Mouse (Mus musculus): ENCODE results near the gene Tango6. TPM values are rescaled to one million over a fixed set of nuclear protein-coding genes. Genes with fewer than 3 reads are reported as not detected.

The Tango6 gene
- total RNA-seq, 1 experiment, result 13.6 TPM

- H3K9ac ChIP-seq (ENCODE audit: insufficient read depth, low read depth, low read length, poor library complexity, severe bottlenecking), result no peak overlapping the region
- in situ Hi-C loops (cut with MboI; ENCODE audit: low sequenced_read_pairs in 2 of 2, unreplicated experiment in 2 of 2), result no loop called here
- TF ChIP-seq CHD2 (IDR thresholded peaks at IDR 0.05; ENCODE audit: low read depth, low read length), result no peak
- TF ChIP-seq HCFC1 (IDR thresholded peaks at IDR 0.05; ENCODE audit: borderline replicate concordance, insufficient read depth, low read length), result no peak
- no peak for TF ChIP-seq MAFK (IDR thresholded peaks at IDR 0.05; ENCODE audit: insufficient read depth, low read depth, low read length)
- no peak for TF ChIP-seq ZC3H11A (IDR thresholded peaks at IDR 0.05; ENCODE audit: borderline replicate concordance, low read depth, low read length)
- TF ChIP-seq ZNF384 (IDR thresholded peaks at IDR 0.05; ENCODE audit: low read depth, low read length), result no peak
- no peaks in the 10 kb centered on the region for H3K4me1 ChIP-seq (ENCODE audit: control insufficient read depth in 2 of 2, insufficient read depth in 2 of 2, low read length in 2 of 2, poor library complexity in 1 of 2)
- no peak overlapping the region for H3K4me3 ChIP-seq (ENCODE audit: insufficient read depth in 1 of 2, low read depth in 1 of 2, low read length in 2 of 2, poor library complexity in 1 of 2, severe bottlenecking in 1 of 2)
- no peak overlapping the region for H3K27ac ChIP-seq (ENCODE audit: insufficient read depth, low read depth, low read length, poor library complexity, severe bottlenecking)
- no peaks in the 10 kb centered on the region for H3K9me3 ChIP-seq (ENCODE audit: control insufficient read depth, insufficient read depth, low read depth, low read length)
- peaks cover 27% of the 10 kb centered on the region for H3K36me3 ChIP-seq (ENCODE audit: control insufficient read depth, insufficient read depth, low read length, poor library complexity, severe bottlenecking)
- no peak for DNase-seq (ENCODE audit: low read depth, low spot score)
Observed at GRCm38 (mm10) chr8:106742321-106742720, 59.5 kb downstream of the Tango6 start.

- no peak for DNase-seq (ENCODE audit: low read depth, low spot score)
- no peaks in the 10 kb centered on the region for H3K4me1 ChIP-seq (ENCODE audit: control insufficient read depth in 2 of 2, insufficient read depth in 2 of 2, low read length in 2 of 2, poor library complexity in 1 of 2)
- TF ChIP-seq CHD2 (IDR thresholded peaks at IDR 0.05; ENCODE audit: low read depth, low read length) (no peak), ZC3H11A (IDR thresholded peaks at IDR 0.05; ENCODE audit: borderline replicate concordance, low read depth, low read length) (no peak), MAFK (IDR thresholded peaks at IDR 0.05; ENCODE audit: insufficient read depth, low read depth, low read length) (no peak), ZNF384 (IDR thresholded peaks at IDR 0.05; ENCODE audit: low read depth, low read length) (no peak), HCFC1 (IDR thresholded peaks at IDR 0.05; ENCODE audit: borderline replicate concordance, insufficient read depth, low read length) (no peak)
- in situ Hi-C loops (cut with MboI; ENCODE audit: low sequenced_read_pairs in 2 of 2, unreplicated experiment in 2 of 2), result no loop called here
- H3K27ac ChIP-seq (ENCODE audit: insufficient read depth, low read depth, low read length, poor library complexity, severe bottlenecking), result no peak overlapping the region
- peaks cover 29% of the 10 kb centered on the region for H3K36me3 ChIP-seq (ENCODE audit: control insufficient read depth, insufficient read depth, low read length, poor library complexity, severe bottlenecking)
- H3K9me3 ChIP-seq (ENCODE audit: control insufficient read depth, insufficient read depth, low read depth, low read length), result no peaks in the 10 kb centered on the region
- H3K9ac ChIP-seq (ENCODE audit: insufficient read depth, low read depth, low read length, poor library complexity, severe bottlenecking), result no peak overlapping the region
- H3K4me3 ChIP-seq (ENCODE audit: insufficient read depth in 1 of 2, low read depth in 1 of 2, low read length in 2 of 2, poor library complexity in 1 of 2, severe bottlenecking in 1 of 2), result no peak overlapping the region
Observed at GRCm38 (mm10) chr8:106743361-106743760, 60.5 kb downstream of the Tango6 start.

DNA sequence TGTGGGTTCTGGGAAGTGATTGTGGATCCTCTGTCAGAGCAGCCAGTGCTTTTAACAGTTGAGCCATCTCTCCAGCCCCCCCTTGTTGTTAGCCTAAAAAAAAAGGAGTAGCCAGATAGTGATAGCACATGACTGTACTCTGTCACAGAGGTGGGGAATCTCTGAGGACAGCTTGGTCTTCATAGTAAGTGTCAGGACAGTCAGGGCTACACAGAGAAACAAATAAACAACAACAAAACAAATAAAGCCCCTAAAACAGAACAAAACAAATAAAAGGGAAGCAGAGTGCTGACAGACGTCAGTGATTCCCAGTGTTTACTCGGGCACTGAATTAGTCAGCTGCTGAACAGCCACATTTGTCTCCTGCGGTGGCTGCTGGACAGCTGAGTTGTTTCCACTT lies 70.6 kb downstream of the Tango6 start:
- Histone ChIP-seq H3K9ac (ENCODE audit: insufficient read depth, low read depth, low read length, poor library complexity, severe bottlenecking) (no peak overlapping the region), H3K9me3 (ENCODE audit: control insufficient read depth, insufficient read depth, low read depth, low read length) (no peaks in the 10 kb centered on the region), H3K36me3 (ENCODE audit: control insufficient read depth, insufficient read depth, low read length, poor library complexity, severe bottlenecking) (peaks cover 2% of the 10 kb centered on the region; the same call in 1 of the 2 replicates), H3K27ac (ENCODE audit: insufficient read depth, low read depth, low read length, poor library complexity, severe bottlenecking) (no peak overlapping the region), H3K4me1 (ENCODE audit: control insufficient read depth in 2 of 2, insufficient read depth in 2 of 2, low read length in 2 of 2, poor library complexity in 1 of 2) (no peaks in the 10 kb centered on the region), H3K4me3 (ENCODE audit: insufficient read depth in 1 of 2, low read depth in 1 of 2, low read length in 2 of 2, poor library complexity in 1 of 2, severe bottlenecking in 1 of 2) (no peak overlapping the region)
- in situ Hi-C loops (cut with MboI; ENCODE audit: low sequenced_read_pairs in 2 of 2, unreplicated experiment in 2 of 2), result no loop called here
- TF ChIP-seq MAFK (IDR thresholded peaks at IDR 0.05; ENCODE audit: insufficient read depth, low read depth, low read length) (no peak), ZNF384 (IDR thresholded peaks at IDR 0.05; ENCODE audit: low read depth, low read length) (no peak), CHD2 (IDR thresholded peaks at IDR 0.05; ENCODE audit: low read depth, low read length) (no peak), ZC3H11A (IDR thresholded peaks at IDR 0.05; ENCODE audit: borderline replicate concordance, low read depth, low read length) (no peak)
- no peak for DNase-seq (ENCODE audit: low read depth, low spot score)

DNA sequence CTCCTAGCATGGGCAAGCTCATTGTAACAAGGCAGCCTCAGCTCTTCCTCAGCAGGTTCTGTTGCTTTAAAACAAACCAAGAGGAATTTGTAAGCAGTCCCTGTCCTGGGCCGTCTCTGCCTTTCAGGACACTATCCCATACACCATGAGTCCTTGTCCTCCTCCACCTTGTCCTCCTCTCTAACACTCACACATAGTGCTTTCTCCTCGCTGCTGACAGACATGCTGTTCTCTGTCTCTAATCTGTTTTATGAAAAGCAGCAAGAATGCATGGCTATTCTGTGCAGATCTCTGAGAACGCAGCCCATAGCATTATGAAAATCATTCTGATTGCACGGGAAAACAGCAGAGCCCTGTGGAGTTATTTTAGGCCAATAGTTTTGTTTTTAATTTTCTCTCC lies 78.4 kb downstream of the Tango6 start:
- H3K9me3 ChIP-seq (ENCODE audit: control insufficient read depth, insufficient read depth, low read depth, low read length), result no peaks in the 10 kb centered on the region
- H3K27ac ChIP-seq (ENCODE audit: insufficient read depth, low read depth, low read length, poor library complexity, severe bottlenecking), result no peak overlapping the region
- peaks cover 2% of the 10 kb centered on the region; the same call in 1 of the 2 replicates for H3K36me3 ChIP-seq (ENCODE audit: control insufficient read depth, insufficient read depth, low read length, poor library complexity, severe bottlenecking)
- H3K4me1 ChIP-seq (ENCODE audit: control insufficient read depth in 2 of 2, insufficient read depth in 2 of 2, low read length in 2 of 2, poor library complexity in 1 of 2), result no peaks in the 10 kb centered on the region; a peak in 1 of 4 replicates
- H3K4me3 ChIP-seq (ENCODE audit: insufficient read depth in 1 of 2, low read depth in 1 of 2, low read length in 2 of 2, poor library complexity in 1 of 2, severe bottlenecking in 1 of 2), result no peak overlapping the region
- in situ Hi-C loops (cut with MboI; ENCODE audit: low sequenced_read_pairs in 2 of 2, unreplicated experiment in 2 of 2), result no loop called here
- DNase-seq (ENCODE audit: low read depth, low spot score), result no peak
- no peak overlapping the region for H3K9ac ChIP-seq (ENCODE audit: insufficient read depth, low read depth, low read length, poor library complexity, severe bottlenecking)
- TF ChIP-seq ZNF384 (IDR thresholded peaks at IDR 0.05; ENCODE audit: low read depth, low read length) (no peak), CHD2 (IDR thresholded peaks at IDR 0.05; ENCODE audit: low read depth, low read length) (no peak), HCFC1 (IDR thresholded peaks at IDR 0.05; ENCODE audit: borderline replicate concordance, insufficient read depth, low read length) (no peak), MAFK (IDR thresholded peaks at IDR 0.05; ENCODE audit: insufficient read depth, low read depth, low read length) (no peak), ZC3H11A (IDR thresholded peaks at IDR 0.05; ENCODE audit: borderline replicate concordance, low read depth, low read length) (no peak)

Data from ES-E14 (cell line).